Mouse (Mus musculus) liver, embryonic 16.5 days (tissue): ENCODE results near the gene Pdha1. TPM values are rescaled to one million over a fixed set of nuclear protein-coding genes. Genes with fewer than 3 reads are reported as not detected.
A peak's percentile ranks its signal among the peaks of the same experiment; 100 is the strongest.

Experiments
- ATAC-seq: fragments of 200-750 bp; cut with Nextera tagmentation; 2 replicates; pipeline ENCODE4 v1.8.0; 2017; ENCODE audit warnings: low read depth, mild to moderate bottlenecking, moderate number of reproducible peaks, moderate library complexity
- H3K27ac ChIP-seq: fragments of 300-500 bp; sonication (generic); 2 replicates; pipeline ENCODE4 v1.5.1; 2014; ENCODE audit warnings: mild to moderate bottlenecking, low read length
- H3K27me3 ChIP-seq: fragments of 300-500 bp; sonication (generic); 2 replicates; pipeline ENCODE4 v1.6.1; 2014; ENCODE audit warnings: low read depth, low read length, mixed read lengths; ENCODE audit not compliant: control insufficient read depth, insufficient read depth
- H3K36me3 ChIP-seq: fragments of 300-500 bp; sonication (generic); 2 replicates; pipeline ENCODE4 v1.6.1; 2014; ENCODE audit warnings: mild to moderate bottlenecking; ENCODE audit not compliant: control insufficient read depth, insufficient read depth
- H3K4me1 ChIP-seq: fragments of 300-500 bp; sonication (generic); 2 replicates; pipeline ENCODE4 v1.6.1; 2014; ENCODE audit warnings: low read depth, low read length, mixed read lengths; ENCODE audit not compliant: control insufficient read depth
- H3K4me2 ChIP-seq: fragments of 300-500 bp; sonication (generic); 2 replicates; pipeline ENCODE4 v1.6.1; 2014; ENCODE audit warnings: low read depth, low read length, mixed read lengths
- H3K4me3 ChIP-seq: fragments of 300-500 bp; sonication (generic); 2 replicates; pipeline ENCODE4 v1.5.1; 2014; ENCODE audit warnings: low read depth, mild to moderate bottlenecking, low read length
- H3K9ac ChIP-seq: fragments of 300-500 bp; sonication (generic); 2 replicates; pipeline ENCODE4 v1.6.1; 2014; ENCODE audit warnings: low read depth, low read length
- H3K9me3 ChIP-seq: fragments of 300-500 bp; sonication (generic); replicated peaks from 2 replicates; pipeline ENCODE4 v1.6.1; 2016; ENCODE audit warnings: low read length; ENCODE audit not compliant: control insufficient read depth
- WGBS: fragments of 180-500 bp; shearing (Covaris S2); extraction: QIAGEN DNeasy Blood & Tissue Kit; methylation state at CpG from one replicate; pipeline ENCODE4 v1.1.7; 2014; ENCODE audit not compliant: insufficient replicate concordance; 5-methylcytosine and 5-hydroxymethylcytosine counted together
- polyA plus RNA-seq: library from polyadenylated mRNA; unstranded; fragments of >200 nt; fragmentation: Nextera tagmentation; extraction: Ambion mirVana; gene quantifications from 2 replicates; pipeline ENCODE4 v1.2.1, GENCODE M21; 2015

Pdha1 gene
- polyA plus RNA-seq, 1 experiment from 2014 or later, result 42.8 TPM

DNA sequence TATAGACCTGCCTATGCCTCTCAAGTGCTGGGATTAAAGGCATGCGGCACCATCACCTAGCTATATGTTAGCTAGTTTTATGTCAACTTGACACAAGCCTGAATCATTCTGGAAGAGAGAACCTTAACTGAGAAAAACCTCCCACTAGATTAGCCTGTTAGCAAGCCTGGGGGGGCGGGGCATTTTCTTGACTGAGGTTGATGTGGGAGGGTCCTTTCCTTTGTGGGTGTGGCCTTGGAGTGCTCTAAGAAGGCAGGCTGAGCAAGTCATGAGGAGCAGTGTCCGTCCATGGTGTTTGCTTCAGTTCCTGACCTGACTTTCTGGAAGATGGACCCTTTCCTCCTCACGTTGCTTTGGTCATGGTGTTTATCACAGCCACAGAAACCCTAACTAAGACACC is 8.6 kb upstream of the Pdha1 start:
- Histone ChIP-seq H3K27ac (no peak overlapping the region), H3K36me3 (no peaks in the 10 kb centered on the region), H3K9ac (no peak overlapping the region), H3K4me3 (no peak overlapping the region), H3K9me3 (no peaks in the 10 kb centered on the region), H3K27me3 (no peaks in the 10 kb centered on the region), H3K4me2 (no peak overlapping the region), H3K4me1 (no peaks in the 10 kb centered on the region)
- no peak for ATAC-seq
- 70% methylated on average over 4 of the region's 4 CpGs for WGBS

GRCm38 (mm10) chrX:160137177-160137860 is 894 bp downstream of the Pdha1 start:
- Histone ChIP-seq H3K4me3 (peak overlapping the region; percentile 75), H3K27me3 (no peaks in the 10 kb centered on the region), H3K4me1 (peaks cover 5% of the 10 kb centered on the region), H3K4me2 (peak overlapping the region; percentile 66), H3K36me3 (no peaks in the 10 kb centered on the region), H3K9me3 (no peaks in the 10 kb centered on the region), H3K9ac (peak overlapping the region; percentile 72), H3K27ac (peak overlapping the region; percentile 86)
- WGBS, result 24% methylated on average over 18 of the region's 18 CpGs
- ATAC-seq, result no peak

- Histone ChIP-seq H3K9ac (no peak overlapping the region), H3K9me3 (no peaks in the 10 kb centered on the region), H3K27ac (no peak overlapping the region), H3K4me3 (peak overlapping the region; percentile 43), H3K4me2 (peak overlapping the region; percentile 66), H3K36me3 (no peaks in the 10 kb centered on the region), H3K4me1 (peaks cover 5% of the 10 kb centered on the region), H3K27me3 (no peaks in the 10 kb centered on the region)
- ATAC-seq, result no peak
- 23% methylated on average over 5 of the region's 5 CpGs for WGBS
These were observed 2.1 kb downstream of the Pdha1 start for GRCm38 (mm10) chrX:160136153-160136552.

- Histone ChIP-seq H3K9me3 (no peaks in the 10 kb centered on the region), H3K4me2 (peak overlapping the region; percentile 66), H3K36me3 (no peaks in the 10 kb centered on the region), H3K27ac (no peak overlapping the region), H3K4me1 (peaks cover 5% of the 10 kb centered on the region), H3K27me3 (no peaks in the 10 kb centered on the region), H3K9ac (no peak overlapping the region; the same call in 1 of the 2 replicates), H3K4me3 (peak overlapping the region; percentile 43)
- no peak for ATAC-seq
- 28% methylated on average over 6 of the region's 6 CpGs for WGBS
These were observed 2.5 kb downstream of the Pdha1 start for GRCm38 (mm10) chrX:160135719-160136118.

DNA sequence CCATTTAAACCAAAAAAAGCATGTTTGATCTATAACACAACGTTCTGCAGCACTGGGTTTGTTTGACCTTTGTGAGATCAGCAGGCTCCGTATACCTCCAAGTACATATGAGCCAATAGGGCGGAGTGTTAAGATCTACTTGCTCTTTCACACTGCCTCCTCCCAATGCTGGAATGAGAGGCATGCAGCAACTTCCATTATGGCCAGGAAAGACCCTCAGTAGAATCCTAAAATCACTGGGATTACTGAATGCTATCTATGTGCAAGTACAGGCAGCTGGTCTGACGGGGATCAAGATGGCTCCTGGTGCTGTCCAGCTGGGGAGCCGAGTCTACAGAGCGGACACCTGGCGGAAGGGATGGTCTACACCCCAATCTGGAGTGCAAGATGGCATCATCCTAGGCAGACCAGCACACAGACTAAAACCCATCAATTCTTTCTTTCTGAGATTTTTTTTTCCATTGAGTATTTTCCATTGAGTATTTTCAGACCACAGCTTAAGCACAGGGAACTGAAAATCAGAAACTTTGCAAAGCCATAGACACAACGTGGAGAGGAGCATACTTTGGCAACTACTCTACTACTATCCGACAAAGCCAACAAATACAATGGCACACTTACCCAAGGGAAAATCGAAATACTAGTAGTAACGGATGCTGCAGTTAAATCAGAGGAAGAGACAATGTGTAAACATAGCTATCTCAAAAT is 3.9 kb downstream of the Pdha1 start:
- Histone ChIP-seq H3K4me3 (no peak overlapping the region), H3K27ac (no peak overlapping the region), H3K4me1 (peaks cover 5% of the 10 kb centered on the region), H3K27me3 (no peaks in the 10 kb centered on the region), H3K36me3 (0 out of 2 replicates have a peak, but pooled peaks cover 4% of the 10 kb centered on the region), H3K9ac (no peak overlapping the region), H3K9me3 (no peaks in the 10 kb centered on the region), H3K4me2 (no peak overlapping the region)
- ATAC-seq, result no peak
- 67% methylated on average over 11 of the region's 11 CpGs for WGBS

- no peaks in the 10 kb centered on the region for H3K4me1 ChIP-seq
- no peak overlapping the region for H3K4me2 ChIP-seq
- H3K4me3 ChIP-seq, result no peak overlapping the region
- H3K36me3 ChIP-seq, result no peaks in the 10 kb centered on the region
- no peaks in the 10 kb centered on the region for H3K9me3 ChIP-seq
- no peak overlapping the region for H3K27ac ChIP-seq
- WGBS, result 50% methylated on average over 3 of the region's 3 CpGs
- no peak overlapping the region for H3K9ac ChIP-seq
- peak; percentile 27; the same call in 1 of the 2 replicates for ATAC-seq
- no peaks in the 10 kb centered on the region; the same call in 1 of the 2 replicates for H3K27me3 ChIP-seq
These were observed 21.6 kb downstream of the Pdha1 start for GRCm38 (mm10) chrX:160116658-160117057.

DNA sequence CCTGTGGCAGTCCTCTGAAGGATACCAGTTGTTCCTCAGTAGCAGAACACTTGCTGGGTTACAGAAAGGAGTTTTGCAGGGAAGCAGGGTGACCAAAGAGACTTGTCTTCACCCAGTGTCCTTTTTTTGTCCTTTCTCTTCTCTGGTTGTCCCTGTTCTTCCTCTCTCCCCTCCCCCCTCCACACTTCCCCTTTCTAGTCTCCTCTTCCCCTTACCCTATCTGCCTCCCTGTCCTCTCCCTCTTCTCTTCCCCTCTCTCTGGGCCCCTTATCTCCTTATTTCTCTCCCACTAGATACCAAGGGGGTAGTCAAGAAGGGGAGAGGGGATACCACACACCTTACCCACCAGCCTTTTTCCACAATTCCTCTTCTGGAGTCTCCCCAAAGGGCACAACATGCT is 22.1 kb downstream of the Pdha1 start:
- no peaks in the 10 kb centered on the region for H3K36me3 ChIP-seq
- no peak overlapping the region for H3K9ac ChIP-seq
- no peaks in the 10 kb centered on the region; the same call in 1 of the 2 replicates for H3K27me3 ChIP-seq
- peak; percentile 11; the same call in 1 of the 2 replicates for ATAC-seq
- H3K27ac ChIP-seq, result no peak overlapping the region
- no peak overlapping the region for H3K4me2 ChIP-seq
- no peaks in the 10 kb centered on the region for H3K4me1 ChIP-seq
- no peaks in the 10 kb centered on the region for H3K9me3 ChIP-seq
- H3K4me3 ChIP-seq, result no peak overlapping the region

DNA sequence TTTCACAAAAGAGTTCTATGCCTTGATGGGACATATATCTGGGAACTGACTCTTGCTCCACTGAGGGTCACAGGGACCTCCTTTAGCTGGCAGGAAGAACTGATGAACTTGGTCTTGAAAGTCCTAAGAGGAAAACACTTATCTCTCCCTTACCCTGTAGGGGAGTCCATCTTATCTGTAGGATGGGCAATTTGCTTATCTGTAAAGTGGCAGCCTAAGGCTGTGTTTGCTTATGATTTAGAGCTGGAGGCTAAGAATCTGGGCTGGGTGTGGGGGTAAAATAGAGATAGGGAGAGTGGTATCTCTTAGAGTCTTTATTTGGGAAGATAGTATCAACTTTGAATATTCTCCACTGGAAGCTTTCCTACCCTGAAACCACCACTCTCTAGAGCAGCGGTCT is 24.4 kb downstream of the Pdha1 start:
- no peak for ATAC-seq
- no peak overlapping the region for H3K4me3 ChIP-seq
- no peak overlapping the region for H3K27ac ChIP-seq
- WGBS, result 33% methylated on average over 1 of the region's 1 CpGs
- H3K4me1 ChIP-seq, result no peaks in the 10 kb centered on the region
- H3K4me2 ChIP-seq, result no peak overlapping the region
- no peak overlapping the region for H3K9ac ChIP-seq
- no peaks in the 10 kb centered on the region; the same call in 1 of the 2 replicates for H3K27me3 ChIP-seq
- H3K36me3 ChIP-seq, result no peaks in the 10 kb centered on the region
- no peaks in the 10 kb centered on the region for H3K9me3 ChIP-seq

DNA sequence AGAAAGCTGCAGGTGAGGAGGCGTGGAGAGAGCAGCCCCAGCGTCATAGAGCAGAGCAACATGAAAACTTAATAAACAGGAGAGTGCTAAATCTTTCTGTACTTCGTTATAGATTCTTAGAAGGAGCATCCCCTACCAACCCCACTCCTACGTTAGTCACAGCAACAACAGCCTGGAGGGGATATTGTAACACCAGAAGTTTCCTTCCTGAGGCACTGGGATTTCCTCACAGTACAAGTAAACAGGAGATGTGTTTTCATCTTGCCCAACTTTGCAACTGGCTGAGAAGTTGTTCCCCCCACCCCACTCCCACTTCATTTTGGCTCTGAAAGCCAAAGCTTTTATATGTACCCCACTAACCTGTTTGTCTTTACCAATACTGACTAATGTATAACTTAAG is 30.4 kb downstream of the Pdha1 start:
- no peak overlapping the region for H3K4me3 ChIP-seq
- no peak overlapping the region for H3K4me2 ChIP-seq
- ATAC-seq, result no peak
- H3K4me1 ChIP-seq, result no peaks in the 10 kb centered on the region
- H3K27me3 ChIP-seq, result no peaks in the 10 kb centered on the region
- H3K9me3 ChIP-seq, result no peaks in the 10 kb centered on the region
- H3K9ac ChIP-seq, result no peak overlapping the region
- H3K36me3 ChIP-seq, result no peaks in the 10 kb centered on the region
- no peak overlapping the region for H3K27ac ChIP-seq
- 42% methylated on average over 4 of the region's 4 CpGs for WGBS
